Mouse (Mus musculus) midbrain, embryonic 16.5 days (tissue): Measurements from ENCODE around the gene Aicda. TPM values are rescaled to one million over a fixed set of nuclear protein-coding genes. Genes with fewer than 3 reads are reported as not detected.

Experiments
- ATAC-seq: fragments of 200-750 bp; cut with Nextera tagmentation; 2 replicates; pipeline ENCODE4 v1.8.0; 2017; ENCODE audit warnings: moderate TSS enrichment
- H3K27ac ChIP-seq: fragments of 300-500 bp; sonication (generic); 2 replicates; pipeline ENCODE4 v1.5.1; 2014; ENCODE audit warnings: mild to moderate bottlenecking, low read length, mixed read lengths
- H3K27me3 ChIP-seq: fragments of 300-500 bp; sonication (generic); 2 replicates; pipeline ENCODE4 v1.6.1; 2014; ENCODE audit warnings: low read depth, low read length, mixed read lengths; ENCODE audit not compliant: control insufficient read depth, insufficient read depth
- H3K36me3 ChIP-seq: fragments of 300-500 bp; sonication (generic); 2 replicates; pipeline ENCODE4 v1.6.1; 2014; ENCODE audit warnings: mild to moderate bottlenecking, low read length, moderate library complexity, mixed read lengths; ENCODE audit not compliant: control insufficient read depth, insufficient read depth
- H3K4me1 ChIP-seq: fragments of 300-500 bp; sonication (generic); 2 replicates; pipeline ENCODE4 v1.6.1; 2014; ENCODE audit warnings: mild to moderate bottlenecking, low read length, mixed read lengths; ENCODE audit not compliant: control insufficient read depth, insufficient read depth
- H3K4me2 ChIP-seq: fragments of 300-500 bp; sonication (generic); 2 replicates; pipeline ENCODE4 v1.6.1; 2014; ENCODE audit warnings: mild to moderate bottlenecking, low read length, mixed read lengths
- H3K4me3 ChIP-seq: fragments of 300-500 bp; sonication (generic); 2 replicates; pipeline ENCODE4 v1.5.1; 2014; ENCODE audit warnings: low read depth, mild to moderate bottlenecking, low read length, moderate library complexity, mixed read lengths
- H3K9ac ChIP-seq: fragments of 300-500 bp; sonication (generic); 2 replicates; pipeline ENCODE4 v1.6.1; 2014; ENCODE audit warnings: low read depth, low read length, mixed read lengths
- H3K9me3 ChIP-seq: fragments of 300-500 bp; sonication (generic); replicated peaks from 2 replicates; pipeline ENCODE4 v1.6.1; 2014; ENCODE audit warnings: mild to moderate bottlenecking, low read length, mixed read lengths; ENCODE audit not compliant: control insufficient read depth, poor library complexity, severe bottlenecking
- WGBS: fragments of 180-500 bp; shearing (Covaris S2); extraction: QIAGEN DNeasy Blood & Tissue Kit; methylation state at CpG from one replicate; pipeline ENCODE4 v1.1.7; 2014; 5-methylcytosine and 5-hydroxymethylcytosine counted together
- polyA plus RNA-seq: library from polyadenylated mRNA; unstranded; fragments of >200 nt; fragmentation: Nextera tagmentation; extraction: Ambion mirVana; gene quantifications from 2 replicates; pipeline ENCODE4 v1.2.1, GENCODE M21; 2015

Aicda gene
- polyA plus RNA-seq, 1 experiment from 2014 or later, result 0.24 TPM

DNA sequence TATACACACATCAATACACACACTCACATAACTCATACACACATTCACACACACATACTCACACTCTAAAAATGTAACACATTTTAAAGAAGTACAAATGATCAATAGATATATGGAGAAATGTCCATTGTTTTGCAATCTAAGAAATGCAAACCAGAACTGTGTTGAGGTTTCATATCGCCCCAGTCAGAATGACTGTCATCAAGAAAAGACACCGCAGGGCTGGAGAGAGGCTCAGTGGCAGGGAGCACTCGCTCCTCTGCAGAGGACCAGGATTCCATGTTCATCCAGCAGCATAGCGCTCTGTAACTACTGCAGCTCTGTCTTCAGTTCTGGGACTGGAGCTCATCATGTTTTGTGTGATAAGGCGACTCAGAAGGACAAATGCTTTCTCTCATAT lies 10.0 kb upstream of the Aicda start:
- 85% methylated on average over 5 of the region's 5 CpGs for WGBS
- no peak overlapping the region for H3K27ac ChIP-seq

DNA sequence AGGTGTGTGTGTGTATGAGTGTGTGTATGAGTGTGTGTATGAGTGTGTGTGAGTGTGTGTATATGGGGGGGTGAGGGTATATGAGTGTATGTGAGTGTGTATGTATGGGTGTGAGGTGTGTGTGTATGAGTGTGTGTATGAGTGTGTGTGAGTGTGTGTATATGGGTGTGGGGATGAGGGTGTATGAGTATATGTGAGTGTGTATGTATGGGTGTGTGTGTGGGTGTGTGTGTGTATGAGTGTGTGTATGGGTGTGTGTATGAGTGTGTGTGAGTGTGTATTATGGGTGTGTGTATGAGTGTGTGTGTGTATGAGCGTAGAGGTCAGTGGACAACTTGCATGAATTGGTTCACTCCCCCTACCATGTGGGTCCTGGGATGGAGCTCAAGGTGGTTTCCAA lies 8.9 kb upstream of the Aicda start:
- no peak for ATAC-seq
- Histone ChIP-seq H3K27me3 (no peaks in the 10 kb centered on the region), H3K4me3 (no peak overlapping the region), H3K9me3 (no peaks in the 10 kb centered on the region), H3K4me1 (no peaks in the 10 kb centered on the region), H3K36me3 (no peaks in the 10 kb centered on the region), H3K4me2 (no peak overlapping the region), H3K27ac (no peak overlapping the region), H3K9ac (no peak overlapping the region)
- 81% methylated on average over 1 of the region's 1 CpGs for WGBS

More for the DNA sequence above, 10.0 kb upstream of the Aicda start:
- no peak overlapping the region for H3K4me3 ChIP-seq
- ATAC-seq, result no peak
- no peaks in the 10 kb centered on the region for H3K4me1 ChIP-seq
- H3K36me3 ChIP-seq, result no peaks in the 10 kb centered on the region
- no peak overlapping the region for H3K4me2 ChIP-seq
- no peaks in the 10 kb centered on the region for H3K27me3 ChIP-seq
- no peak overlapping the region for H3K9ac ChIP-seq
- H3K9me3 ChIP-seq, result no peaks in the 10 kb centered on the region

DNA sequence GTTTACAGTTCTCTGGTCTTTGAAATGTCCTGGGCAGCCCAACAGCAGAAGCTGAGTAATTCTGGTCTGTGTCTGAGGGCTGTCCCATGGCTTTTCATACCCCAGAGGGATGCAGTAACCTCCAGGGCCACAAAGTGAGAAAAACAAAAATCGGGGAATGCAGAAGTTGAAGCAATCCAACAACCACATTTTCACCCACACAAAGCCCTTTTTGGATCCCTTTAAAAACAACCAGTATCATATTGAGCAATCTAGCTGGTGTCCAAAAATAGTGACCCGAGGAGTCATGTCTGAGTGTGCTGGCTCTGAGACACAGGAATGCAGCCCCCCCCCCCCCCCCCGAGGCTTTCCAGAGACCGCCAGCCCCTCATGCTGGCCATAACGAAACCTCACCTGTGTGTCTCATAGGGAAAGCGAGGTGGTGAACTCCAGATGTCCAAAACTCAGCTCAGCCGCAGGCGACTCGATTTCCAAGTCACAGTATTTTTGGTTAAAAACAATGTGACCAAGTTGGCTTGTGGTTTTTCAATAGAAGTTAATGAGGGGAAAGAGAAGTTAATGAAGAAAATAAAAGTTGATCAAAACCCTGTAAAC lies 8.2 kb upstream of the Aicda start:
- Histone ChIP-seq H3K4me3 (no peak overlapping the region), H3K9me3 (no peaks in the 10 kb centered on the region), H3K36me3 (no peaks in the 10 kb centered on the region), H3K9ac (no peak overlapping the region), H3K27ac (no peak overlapping the region), H3K4me2 (no peak overlapping the region), H3K4me1 (no peaks in the 10 kb centered on the region), H3K27me3 (no peaks in the 10 kb centered on the region)
- no peak for ATAC-seq
- WGBS, result 82% methylated on average over 8 of the region's 9 CpGs

- H3K4me2 ChIP-seq, result no peak overlapping the region
- H3K4me1 ChIP-seq, result no peaks in the 10 kb centered on the region
- ATAC-seq, result no peak
- H3K4me3 ChIP-seq, result no peak overlapping the region
- no peaks in the 10 kb centered on the region for H3K9me3 ChIP-seq
- no peaks in the 10 kb centered on the region for H3K36me3 ChIP-seq
- 82% methylated on average over 10 of the region's 10 CpGs for WGBS
- no peak overlapping the region for H3K9ac ChIP-seq
- H3K27ac ChIP-seq, result no peak overlapping the region
- H3K27me3 ChIP-seq, result no peaks in the 10 kb centered on the region
These were observed 7.7 kb upstream of the Aicda start for GRCm38 (mm10) chr6:122545948-122546347.

GRCm38 (mm10) chr6:122554102-122554501 lies 501 bp downstream of the Aicda start:
- H3K36me3 ChIP-seq, result no peaks in the 10 kb centered on the region
- no peaks in the 10 kb centered on the region; the same call in 1 of the 2 replicates for H3K4me1 ChIP-seq
- H3K27me3 ChIP-seq, result no peaks in the 10 kb centered on the region
- H3K9ac ChIP-seq, result no peak overlapping the region
- ATAC-seq, result no peak
- no peak overlapping the region for H3K4me3 ChIP-seq
- no peak overlapping the region for H3K27ac ChIP-seq
- 83% methylated on average over 6 of the region's 6 CpGs for WGBS
- no peak overlapping the region for H3K4me2 ChIP-seq
- H3K9me3 ChIP-seq, result no peaks in the 10 kb centered on the region

DNA sequence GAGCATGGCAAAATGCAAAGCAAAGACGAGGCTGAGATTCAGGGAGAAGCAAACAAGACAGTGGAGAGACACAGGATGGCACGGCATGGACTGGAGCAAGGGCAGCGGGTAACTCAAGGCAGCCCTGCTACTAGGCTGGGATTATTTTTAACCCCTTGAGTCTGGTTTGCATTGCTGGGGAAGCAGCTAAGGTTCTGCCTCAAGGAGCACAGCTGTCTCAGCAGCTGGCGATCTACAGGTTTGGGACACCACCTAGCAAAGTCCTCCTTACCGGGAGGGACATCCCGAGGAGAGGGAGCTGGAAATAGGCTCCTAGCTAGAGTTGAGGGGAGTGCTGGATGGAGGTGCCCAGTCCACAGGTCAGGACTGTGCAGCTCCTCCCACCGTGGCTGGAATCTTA lies 1.7 kb downstream of the Aicda start:
- Histone ChIP-seq H3K9me3 (no peaks in the 10 kb centered on the region), H3K9ac (no peak overlapping the region), H3K27ac (no peak overlapping the region), H3K27me3 (no peaks in the 10 kb centered on the region), H3K36me3 (no peaks in the 10 kb centered on the region), H3K4me1 (peaks cover under 1% of the 10 kb centered on the region), H3K4me3 (no peak overlapping the region), H3K4me2 (no peak overlapping the region)
- no peak for ATAC-seq
- 47% methylated on average over 7 of the region's 7 CpGs for WGBS

GRCm38 (mm10) chr6:122556959-122557561 lies 3.5 kb downstream of the Aicda start:
- 24% methylated on average over 15 of the region's 15 CpGs for WGBS

DNA sequence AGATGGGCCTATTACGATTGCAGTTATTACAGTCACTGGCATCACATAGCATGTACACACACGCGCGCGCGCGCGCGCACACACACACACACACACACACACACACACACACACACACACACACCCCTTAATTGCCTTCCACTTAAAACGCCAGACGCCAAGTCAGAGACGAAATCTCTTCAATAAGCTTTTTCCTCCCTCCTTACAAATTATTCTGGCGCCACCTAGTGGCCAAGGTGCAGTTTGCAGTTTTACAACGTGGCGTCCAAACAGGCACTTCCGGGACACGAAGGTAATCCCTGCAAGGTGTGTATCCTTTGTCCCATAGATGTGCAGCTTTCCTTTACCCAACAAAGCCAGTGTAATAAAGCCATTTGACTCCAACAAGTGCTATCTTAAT lies 6.8 kb downstream of the Aicda start:
- Histone ChIP-seq H3K27me3 (peaks cover 3% of the 10 kb centered on the region), H3K4me3 (peak overlapping the region; percentile 16), H3K4me1 (peaks cover 8% of the 10 kb centered on the region), H3K4me2 (peak overlapping the region; percentile 31), H3K36me3 (no peaks in the 10 kb centered on the region), H3K27ac (no peak overlapping the region), H3K9ac (peak overlapping the region; percentile 31; the same call in 1 of the 2 replicates), H3K9me3 (no peaks in the 10 kb centered on the region)
- WGBS, result 12% methylated on average over 17 of the region's 17 CpGs
- ATAC-seq, result peak; percentile 29

More at GRCm38 (mm10) chr6:122556959-122557561, 3.5 kb downstream of the Aicda start:
- H3K27ac ChIP-seq, result no peak overlapping the region
- peak overlapping the region; percentile 49; the same call in 1 of the 2 replicates for H3K9ac ChIP-seq
- H3K4me3 ChIP-seq, result peak overlapping the region; percentile 33
- no peaks in the 10 kb centered on the region for H3K9me3 ChIP-seq
- ATAC-seq, result peak; percentile 19; the same call in 1 of the 2 replicates
- H3K4me1 ChIP-seq, result peaks cover 2% of the 10 kb centered on the region
- H3K27me3 ChIP-seq, result no peaks in the 10 kb centered on the region; the same call in 1 of the 2 replicates
- H3K4me2 ChIP-seq, result peak overlapping the region; percentile 48
- H3K36me3 ChIP-seq, result no peaks in the 10 kb centered on the region

DNA sequence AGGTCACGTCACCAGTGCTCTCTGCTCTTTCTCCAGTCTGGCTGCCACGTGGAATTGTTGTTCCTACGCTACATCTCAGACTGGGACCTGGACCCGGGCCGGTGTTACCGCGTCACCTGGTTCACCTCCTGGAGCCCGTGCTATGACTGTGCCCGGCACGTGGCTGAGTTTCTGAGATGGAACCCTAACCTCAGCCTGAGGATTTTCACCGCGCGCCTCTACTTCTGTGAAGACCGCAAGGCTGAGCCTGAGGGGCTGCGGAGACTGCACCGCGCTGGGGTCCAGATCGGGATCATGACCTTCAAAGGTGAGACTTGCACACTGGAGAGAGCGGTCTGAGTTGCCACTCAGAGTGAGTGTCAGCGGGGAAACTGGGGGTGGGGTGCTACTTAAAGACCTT lies 7.4 kb downstream of the Aicda start:
- 88% methylated on average over 20 of the region's 20 CpGs for WGBS
- no peak overlapping the region for H3K9ac ChIP-seq

More for the DNA sequence above, 7.4 kb downstream of the Aicda start:
- Histone ChIP-seq H3K27ac (no peak overlapping the region), H3K4me2 (no peak overlapping the region), H3K36me3 (no peaks in the 10 kb centered on the region), H3K9me3 (no peaks in the 10 kb centered on the region), H3K4me3 (no peak overlapping the region), H3K4me1 (peaks cover 8% of the 10 kb centered on the region), H3K27me3 (peaks cover 3% of the 10 kb centered on the region)
- ATAC-seq, result peak; percentile 49
